Mouse (Mus musculus) lung, postnatal 25 days (tissue): ENCODE measurements around the gene Dennd1a.
A peak's percentile ranks its signal among the peaks of the same experiment; 100 is the strongest.

ENCODE experiments used
- DNase-seq: peaks from one replicate; pipeline ENCODE4 v3.0.0; 2022; ENCODE audit warnings: low spot score

The Dennd1a gene

GRCm38 (mm10) chr2:38286733-38287551, at the start of gene Dennd1a:
Gene Dennd1a, minus strand, starts transcription at chr2:38287390.
- DNase-seq = peak; percentile 88

GRCm38 (mm10) chr2:38336606-38337005, 49.4 kb upstream of the Dennd1a start:
- no peak for DNase-seq

DNA sequence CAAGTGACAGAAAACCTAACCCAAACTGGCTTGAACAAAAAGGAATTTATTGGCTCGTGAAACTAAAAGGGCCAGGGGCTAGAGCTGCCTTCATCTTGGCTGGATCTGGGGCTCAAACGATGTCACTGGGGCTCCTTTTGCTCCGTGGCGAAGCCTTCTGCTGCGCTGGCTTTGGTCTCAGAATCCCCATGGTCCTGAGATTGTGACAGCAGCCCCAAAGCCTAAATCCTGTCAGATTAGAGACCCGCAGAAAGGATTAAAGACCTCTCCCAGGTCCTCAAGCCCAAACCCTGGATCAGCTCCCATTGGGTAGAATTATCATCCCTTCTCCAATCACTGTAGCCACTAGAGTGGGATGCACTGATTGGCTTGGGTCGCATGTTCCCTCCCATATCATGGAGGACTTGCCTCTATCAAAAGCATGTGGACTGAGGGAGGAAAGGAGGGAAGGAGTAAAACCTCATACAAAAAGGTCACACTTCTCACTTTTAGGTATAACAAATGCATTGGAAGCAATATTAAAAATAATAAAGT, 46.5 kb upstream of the Dennd1a start:
- no peak for DNase-seq

- no peak for DNase-seq
Measured at GRCm38 (mm10) chr2:38326671-38327070, 39.5 kb upstream of the Dennd1a start.

GRCm38 (mm10) chr2:38323380-38323779, 36.2 kb upstream of the Dennd1a start:
- DNase-seq = no peak

DNA sequence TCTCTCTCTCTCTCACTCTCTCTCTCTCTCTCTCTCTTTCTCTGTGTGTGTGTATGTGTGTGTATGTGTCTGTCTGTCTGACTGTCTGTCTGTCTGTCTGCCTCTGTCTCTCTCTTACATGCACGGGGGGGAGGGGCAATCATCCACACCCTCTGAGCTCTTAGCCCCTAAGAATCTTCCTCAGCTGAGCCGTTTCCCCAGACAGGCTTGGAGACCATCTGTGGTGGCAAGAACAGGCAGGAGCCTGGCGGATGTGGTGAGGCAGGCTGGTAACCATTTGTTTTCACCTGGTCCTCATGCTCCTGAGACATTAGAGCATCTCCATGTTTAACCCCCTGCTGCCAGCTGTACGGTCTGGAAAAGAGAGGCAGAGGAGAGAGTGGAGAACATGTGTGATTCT, 33.7 kb upstream of the Dennd1a start:
- no peak for DNase-seq

GRCm38 (mm10) chr2:38319086-38319485, 31.9 kb upstream of the Dennd1a start:
- no peak for DNase-seq

DNA sequence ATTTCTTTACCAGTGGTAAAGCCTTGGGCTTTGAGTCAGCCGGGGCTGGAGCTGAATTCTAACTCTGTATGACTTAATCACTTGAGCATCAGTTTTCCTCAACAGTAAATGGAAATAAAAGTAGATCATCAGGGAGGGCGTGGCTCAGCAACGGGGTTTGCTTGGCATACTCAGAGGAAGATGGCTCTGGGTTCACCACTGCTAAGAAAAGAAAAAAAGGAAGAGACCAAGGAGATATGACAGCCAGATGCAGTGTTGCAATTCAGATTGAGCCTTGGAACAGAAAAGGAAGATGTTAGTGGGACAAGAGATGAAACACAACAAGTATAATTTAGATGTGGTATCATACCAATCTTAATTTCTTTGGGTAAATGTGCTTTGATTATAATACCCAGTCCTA, 26.2 kb upstream of the Dennd1a start:
- no peak for DNase-seq

GRCm38 (mm10) chr2:38312921-38313320, 25.7 kb upstream of the Dennd1a start:
- no peak for DNase-seq

DNA sequence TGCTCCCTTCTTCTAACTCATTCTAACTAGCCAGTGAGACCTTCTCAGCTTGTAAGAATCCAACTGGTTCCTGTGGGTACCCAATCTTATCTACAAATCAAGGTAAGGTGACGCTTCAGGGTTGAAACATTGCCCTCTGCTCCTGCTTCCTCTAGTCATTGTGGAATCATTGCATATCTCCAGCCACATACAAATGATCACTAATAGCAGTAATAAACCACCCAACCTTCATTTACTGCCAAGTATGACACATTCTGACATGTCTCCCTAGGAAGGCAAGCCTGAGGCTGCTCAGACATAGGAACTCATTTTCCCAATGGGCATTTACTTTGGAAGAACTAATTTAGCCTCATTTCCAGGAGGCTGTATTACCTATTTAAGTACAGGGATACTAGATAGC, 18.0 kb upstream of the Dennd1a start:
- DNase-seq = no peak

GRCm38 (mm10) chr2:38300941-38301340, 13.8 kb upstream of the Dennd1a start:
- DNase-seq = no peak

DNA sequence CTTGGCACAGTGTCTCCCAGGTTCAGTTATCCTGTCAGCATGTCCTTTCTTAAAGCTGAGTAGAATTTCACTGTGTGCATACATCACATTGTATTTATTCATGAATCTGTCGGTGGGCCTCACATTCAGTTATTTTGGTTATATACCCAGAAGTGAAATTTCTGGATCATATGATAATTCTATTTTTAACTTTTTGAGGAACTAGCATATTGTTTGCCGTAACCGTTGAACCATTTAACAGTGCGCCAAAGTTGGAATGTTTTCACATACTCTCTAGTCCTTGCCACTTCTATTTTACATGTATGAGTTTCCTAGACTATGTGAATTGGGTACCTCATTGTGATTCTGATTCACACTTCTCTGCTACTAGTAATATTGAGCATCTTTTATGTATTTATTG, 8.7 kb upstream of the Dennd1a start:
- DNase-seq = no peak

DNA sequence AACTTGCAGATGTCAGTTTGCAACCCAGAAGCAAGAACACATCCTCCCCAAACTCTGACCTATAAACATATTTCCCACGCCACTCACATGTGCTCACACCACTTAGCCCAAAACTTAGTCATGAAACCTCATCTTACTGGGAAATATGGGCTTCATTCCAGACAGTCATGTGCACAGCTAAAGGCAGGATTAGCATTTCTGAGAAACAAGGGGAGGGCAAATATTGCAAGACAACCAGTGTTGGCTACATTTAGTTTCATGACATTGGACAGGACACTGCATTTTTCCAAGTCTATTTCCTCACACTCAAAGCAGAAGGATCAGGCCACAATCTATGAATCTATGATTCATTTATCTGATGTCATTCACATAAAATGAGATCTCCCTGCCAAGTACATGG, 4.3 kb upstream of the Dennd1a start:
- peak; percentile 19 for DNase-seq

DNA sequence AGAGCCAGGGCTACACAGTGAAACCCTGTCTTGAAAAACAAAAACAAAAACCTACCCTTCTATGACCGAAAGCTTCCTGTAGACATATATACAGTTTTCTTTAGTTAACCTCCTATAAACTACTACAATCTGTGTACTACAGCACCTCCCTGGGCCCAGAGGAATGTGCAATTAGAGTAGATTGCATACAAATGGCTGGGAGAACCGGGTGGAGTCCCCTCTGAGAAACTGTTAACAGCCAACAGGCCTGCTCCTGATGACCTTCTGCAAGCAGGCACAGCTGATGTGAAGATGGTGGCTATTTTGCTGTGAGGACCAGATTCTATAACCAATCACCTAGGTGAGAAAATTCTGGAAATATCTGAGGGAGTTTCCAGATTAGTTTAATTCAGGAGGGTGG, 1.0 kb upstream of the Dennd1a start:
- no peak for DNase-seq

GRCm38 (mm10) chr2:38286433-38286732, 807 bp downstream of the Dennd1a start:
- DNase-seq = no peak

DNA sequence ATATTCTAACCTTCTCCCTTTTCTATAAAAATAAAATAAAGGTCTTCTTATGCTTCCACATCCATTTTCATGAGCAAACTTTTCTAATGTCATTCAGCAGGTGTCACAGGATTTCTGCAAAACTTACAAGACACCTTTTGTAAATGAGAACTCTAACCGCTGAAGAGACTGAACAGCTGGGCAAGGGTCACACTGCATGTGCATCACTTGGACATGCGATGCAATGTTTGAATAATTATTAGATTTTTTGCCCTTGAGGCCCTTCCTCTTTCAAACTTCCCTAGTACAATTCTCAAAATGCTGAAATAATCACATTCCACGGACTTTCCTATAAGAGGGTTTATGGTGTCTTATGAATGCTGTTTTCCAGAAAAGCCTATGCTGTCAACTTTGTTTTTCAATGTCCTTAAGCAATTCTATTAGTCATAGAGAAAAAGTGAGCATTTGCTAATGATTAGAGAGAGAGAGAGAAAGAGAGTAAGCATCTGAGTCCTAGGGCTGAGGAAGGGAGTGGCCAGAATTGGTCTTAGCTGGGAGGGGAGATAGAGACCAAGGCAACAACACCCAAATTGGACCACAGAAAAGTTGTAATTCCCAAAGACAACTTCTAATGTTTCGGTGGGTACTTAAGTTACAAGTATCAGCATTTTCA, 1.3 kb downstream of the Dennd1a start:
- no peak for DNase-seq

DNA sequence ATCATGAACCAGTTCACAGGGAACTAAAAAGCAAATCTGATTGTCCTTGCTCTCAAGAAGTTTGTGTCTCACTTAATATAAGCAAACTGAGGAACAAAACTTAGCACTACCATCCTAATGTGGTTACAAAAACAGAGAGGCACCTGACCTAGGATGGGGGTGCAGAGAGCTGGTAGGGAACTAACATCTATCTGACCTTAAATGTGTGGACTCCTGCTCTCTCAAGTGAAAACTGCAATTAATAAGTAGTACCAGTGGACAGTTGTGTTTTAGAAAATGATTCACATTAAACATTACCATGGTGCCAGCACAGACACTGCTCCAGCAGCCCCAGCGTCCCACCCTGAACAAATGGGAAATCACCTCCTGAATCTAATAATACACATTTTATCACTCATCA, 3.2 kb downstream of the Dennd1a start:
- DNase-seq = no peak

GRCm38 (mm10) chr2:38280376-38280775, 6.8 kb downstream of the Dennd1a start:
- DNase-seq = no peak

DNA sequence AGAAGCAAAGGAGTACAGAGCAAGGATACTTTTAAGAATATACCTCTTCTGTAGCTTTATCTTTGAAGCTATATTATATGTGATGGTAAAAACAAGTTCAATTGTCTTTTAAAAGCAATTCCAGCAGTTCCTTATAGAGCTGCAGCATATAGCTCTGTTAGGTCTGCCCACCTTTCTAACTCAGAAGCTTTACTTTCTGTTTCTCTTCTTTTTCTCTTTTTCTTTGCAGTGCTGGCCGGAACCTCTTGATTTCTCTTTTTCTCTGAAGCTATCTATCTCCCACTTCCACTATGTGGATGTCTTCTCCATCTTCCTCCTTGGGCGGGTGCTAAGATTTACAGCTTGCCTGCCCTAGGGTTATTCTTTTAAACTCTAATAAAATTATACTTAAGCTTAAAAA, 12.2 kb downstream of the Dennd1a start:
- no peak for DNase-seq

DNA sequence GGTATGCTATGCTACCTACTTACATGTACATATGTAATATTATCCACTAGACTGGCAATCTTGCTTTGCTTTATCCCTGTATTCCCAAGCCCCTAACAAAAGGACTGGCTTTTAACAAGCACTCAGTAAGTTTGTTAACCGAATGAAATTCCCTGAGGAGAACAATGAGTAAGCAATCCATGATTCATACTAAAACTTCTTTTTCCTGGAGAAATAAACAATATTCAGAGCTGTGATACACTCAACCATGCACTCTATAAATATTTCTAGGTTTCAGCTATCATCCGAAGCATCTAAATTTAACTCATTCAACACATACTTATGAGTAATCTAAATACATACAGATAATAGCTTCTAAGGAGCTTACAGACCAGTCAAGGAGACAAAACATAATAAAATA, 23.5 kb downstream of the Dennd1a start:
- no peak for DNase-seq

DNA sequence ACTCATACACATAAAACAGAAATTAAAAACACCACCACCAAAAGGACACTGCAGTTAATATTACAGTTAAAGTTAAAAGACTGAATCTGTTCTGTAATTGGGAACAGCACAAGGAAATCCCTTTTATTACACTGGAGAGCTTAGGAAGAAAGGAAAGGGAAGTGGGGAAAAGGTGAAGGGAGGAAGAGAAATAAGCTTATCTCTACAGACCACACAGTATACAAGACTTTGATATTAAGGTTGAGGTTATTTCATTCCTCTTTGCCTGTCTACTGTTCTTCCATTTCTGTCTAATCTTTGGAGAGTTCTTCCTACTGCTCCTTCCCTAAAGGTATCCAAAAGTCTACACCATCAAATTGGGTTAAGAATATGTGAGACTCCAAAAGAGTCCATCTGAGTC, 28.1 kb downstream of the Dennd1a start:
- DNase-seq = no peak

DNA sequence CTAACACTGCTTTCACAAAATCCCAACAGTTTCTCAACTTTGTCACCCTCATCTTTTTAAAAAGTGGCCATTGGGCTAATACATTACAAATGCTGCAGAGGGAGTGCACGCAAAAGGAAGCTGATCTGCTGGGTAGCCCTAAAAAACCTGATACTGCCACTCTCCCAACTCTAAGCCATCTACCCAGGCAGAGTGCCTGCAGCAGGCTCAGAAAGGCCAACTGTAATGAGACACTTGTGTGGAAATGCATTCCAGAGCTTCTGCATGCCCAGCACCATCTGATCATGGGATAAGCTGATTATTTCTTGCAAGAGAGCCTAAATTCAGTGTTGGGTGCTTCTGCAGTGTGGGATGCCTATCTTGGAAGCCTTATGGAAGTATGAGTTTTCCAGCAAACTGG, 49.6 kb downstream of the Dennd1a start:
- no peak for DNase-seq

DNA sequence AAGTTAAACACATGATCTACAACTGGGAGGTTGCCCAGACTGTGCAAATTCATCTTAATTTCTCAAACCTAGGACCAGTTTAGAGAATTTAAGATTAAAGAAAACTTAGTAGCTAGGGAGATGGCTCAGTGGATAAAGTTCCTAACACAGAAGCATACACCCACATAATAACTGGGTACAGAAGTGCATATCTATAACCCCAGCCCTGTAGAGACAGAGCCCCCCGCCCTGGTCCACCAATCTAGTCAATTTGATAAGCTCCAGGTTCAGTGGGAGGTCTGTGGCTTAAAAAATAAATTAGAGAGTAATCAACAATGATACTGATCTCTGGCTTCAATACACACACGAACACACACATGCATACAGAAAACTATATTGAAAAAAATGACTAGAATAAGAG, 51.6 kb downstream of the Dennd1a start:
- no peak for DNase-seq

- DNase-seq = no peak
Measured at GRCm38 (mm10) chr2:38229882-38230281, 57.3 kb downstream of the Dennd1a start.
